Mouse (Mus musculus): ENCODE results near the gene Areg.

Areg gene

GRCm38 (mm10) chr5:91139446-91139873 lies at the start of gene Areg:
Gene Areg (plus strand): TSS chr5:91139599.
- DNase-seq (ENCODE audit: low spot score), result peak; percentile 2

GRCm38 (mm10) chr5:91090301-91090700 lies 49.1 kb upstream of the Areg start:
- no peak for DNase-seq (ENCODE audit: low spot score)

- DNase-seq (ENCODE audit: low spot score), result no peak
These were observed 41.3 kb upstream of the Areg start for GRCm38 (mm10) chr5:91097911-91098614.

- no peak for DNase-seq (ENCODE audit: low spot score)
These were observed 37.7 kb upstream of the Areg start for GRCm38 (mm10) chr5:91101742-91102141.

DNA sequence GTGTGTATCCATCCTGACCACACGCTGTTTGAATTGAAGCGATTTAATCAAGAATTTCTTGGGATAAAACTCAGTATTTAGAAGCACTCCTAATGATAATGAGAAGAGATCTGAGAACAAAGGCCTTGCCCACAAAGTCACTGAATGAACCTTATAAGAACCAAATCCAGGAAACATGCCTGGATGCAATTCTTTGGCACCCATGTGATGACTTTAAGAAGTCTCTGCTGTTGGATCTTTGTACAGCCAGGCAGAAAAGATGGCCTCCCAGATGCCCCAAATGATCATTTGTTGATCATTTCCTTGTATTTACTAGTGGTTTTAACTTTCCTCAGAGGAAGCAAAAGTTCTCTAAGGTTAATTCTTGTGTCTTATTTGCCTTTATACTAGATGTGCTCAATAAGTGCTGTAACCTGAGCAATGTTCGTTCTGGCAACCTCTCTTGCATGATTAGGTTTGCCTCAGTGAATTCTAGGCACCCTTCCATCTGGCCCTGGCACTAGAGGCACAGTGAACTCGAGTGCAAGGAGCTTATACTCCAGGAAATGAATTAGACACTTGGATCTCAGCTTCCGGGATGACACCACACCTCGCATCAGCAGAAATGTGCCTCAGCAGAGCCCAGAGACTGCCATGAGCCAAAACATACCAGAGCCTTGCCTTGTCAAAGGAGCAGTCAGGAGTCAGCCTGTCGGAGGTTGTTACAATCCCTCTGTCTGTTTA lies 35.3 kb upstream of the Areg start:
- DNase-seq (ENCODE audit: low spot score), result no peak

DNA sequence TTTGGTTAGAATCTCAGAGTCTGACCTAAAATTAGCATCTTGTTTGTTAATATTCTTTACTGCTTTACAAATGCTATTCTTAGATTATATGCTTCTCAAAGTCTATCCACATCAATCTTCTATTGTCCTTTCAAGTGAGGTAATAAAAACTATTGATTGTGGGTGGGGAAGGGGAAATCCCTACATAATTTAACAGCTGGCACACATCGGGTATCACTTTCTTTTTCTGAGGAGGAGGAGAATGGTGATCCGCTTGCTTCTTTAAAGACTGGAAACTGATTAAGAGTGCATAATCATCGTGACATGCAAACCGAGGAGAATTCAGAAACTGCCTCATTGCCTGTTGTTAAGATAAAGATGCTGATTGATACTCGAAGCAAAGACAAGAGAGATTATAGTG lies 33.2 kb upstream of the Areg start:
- no peak for DNase-seq (ENCODE audit: low spot score)

DNA sequence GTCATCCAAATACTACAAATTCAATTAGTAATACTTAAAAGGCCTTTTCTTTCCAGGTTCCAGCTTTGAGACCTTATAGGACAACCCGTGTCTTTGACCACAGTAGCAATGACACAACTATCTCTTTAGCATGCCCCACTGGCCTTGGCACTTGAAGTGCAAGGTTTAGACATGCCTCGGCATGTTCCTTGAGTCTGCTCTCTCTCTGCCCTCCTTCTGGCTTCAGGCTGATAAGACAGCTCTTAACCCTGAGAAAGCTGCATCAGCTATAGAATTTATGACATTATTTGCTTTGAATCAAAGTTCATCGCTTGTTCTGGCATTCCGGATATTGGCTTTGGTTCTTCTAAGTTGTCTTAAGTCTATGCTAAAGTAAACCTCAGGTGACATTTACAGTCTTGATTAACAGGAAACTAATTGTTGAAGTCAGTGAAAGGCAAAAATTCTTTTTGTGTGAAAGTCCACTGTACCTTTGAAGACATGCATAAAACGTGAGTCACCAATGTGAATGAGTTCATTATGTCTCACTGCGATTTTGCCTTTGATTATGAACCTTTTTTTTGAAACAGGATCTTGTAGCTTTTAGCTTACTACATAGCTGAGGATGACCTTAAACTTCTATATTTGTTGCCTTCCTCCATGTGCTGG lies 29.3 kb upstream of the Areg start:
- DNase-seq (ENCODE audit: low spot score), result no peak

GRCm38 (mm10) chr5:91111019-91111418 lies 28.4 kb upstream of the Areg start:
- no peak for DNase-seq (ENCODE audit: low spot score)

GRCm38 (mm10) chr5:91113967-91114366 lies 25.4 kb upstream of the Areg start:
- no peak for DNase-seq (ENCODE audit: low spot score)

- no peak for DNase-seq (ENCODE audit: low spot score)
These were observed 24.8 kb upstream of the Areg start for GRCm38 (mm10) chr5:91114574-91114973.

DNA sequence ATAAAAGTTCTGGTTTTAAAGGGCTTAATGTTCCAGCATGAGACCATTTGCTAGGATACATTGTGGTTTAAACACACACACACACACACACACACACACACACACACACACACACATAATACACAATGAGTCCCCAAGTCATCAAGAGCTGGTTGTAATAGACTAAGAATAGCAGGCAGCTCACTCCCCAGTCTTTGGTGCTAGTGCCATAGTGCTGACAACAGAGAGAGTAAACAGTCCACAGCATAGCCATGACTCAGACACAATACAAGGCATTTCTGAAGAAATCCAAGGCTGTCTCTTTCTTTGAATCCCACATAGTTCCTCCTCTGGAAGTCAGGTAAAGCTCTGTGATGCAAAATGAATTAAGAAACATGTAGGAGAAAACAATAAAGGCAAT lies 20.8 kb upstream of the Areg start:
- no peak for DNase-seq (ENCODE audit: low spot score)

GRCm38 (mm10) chr5:91123404-91123803 lies 16.0 kb upstream of the Areg start:
- DNase-seq (ENCODE audit: low spot score), result no peak

DNA sequence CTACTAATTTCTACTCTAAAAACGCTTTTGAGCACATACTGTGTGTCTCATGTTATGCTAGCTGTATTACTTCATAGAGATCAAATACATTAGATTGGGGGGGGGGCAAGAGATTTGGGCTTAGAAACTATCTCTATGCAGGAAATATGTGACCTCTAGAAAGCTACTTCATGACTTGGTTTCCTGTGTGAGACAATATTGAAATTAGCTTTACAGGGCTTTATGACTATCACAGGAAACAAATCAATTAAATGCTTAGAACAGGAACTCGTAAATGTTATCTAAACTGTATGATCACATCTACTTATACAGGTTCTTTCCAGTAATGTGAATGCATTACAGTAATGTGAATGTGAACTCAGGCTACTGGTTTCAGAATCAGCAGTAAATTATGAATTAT lies 15.3 kb upstream of the Areg start:
- DNase-seq (ENCODE audit: low spot score), result no peak

DNA sequence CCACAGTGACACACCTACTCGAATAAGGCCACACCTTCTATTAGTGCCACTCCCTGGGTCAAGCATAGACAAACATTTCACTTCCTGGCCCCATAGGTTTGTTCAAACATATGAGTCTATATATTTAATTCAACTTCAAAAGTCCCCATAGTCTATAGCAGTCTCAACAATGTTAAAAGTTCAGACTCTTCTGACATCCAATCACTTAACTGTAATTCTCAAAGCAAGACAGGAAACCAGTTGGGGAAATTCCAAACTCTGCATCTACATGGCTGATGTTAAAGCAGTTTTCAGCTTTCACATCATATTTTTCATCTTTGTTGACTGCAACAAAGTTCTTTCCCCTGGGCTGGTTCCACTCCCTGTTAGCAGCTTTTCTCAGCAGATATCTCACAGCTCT lies 12.8 kb upstream of the Areg start:
- no peak for DNase-seq (ENCODE audit: low spot score)

DNA sequence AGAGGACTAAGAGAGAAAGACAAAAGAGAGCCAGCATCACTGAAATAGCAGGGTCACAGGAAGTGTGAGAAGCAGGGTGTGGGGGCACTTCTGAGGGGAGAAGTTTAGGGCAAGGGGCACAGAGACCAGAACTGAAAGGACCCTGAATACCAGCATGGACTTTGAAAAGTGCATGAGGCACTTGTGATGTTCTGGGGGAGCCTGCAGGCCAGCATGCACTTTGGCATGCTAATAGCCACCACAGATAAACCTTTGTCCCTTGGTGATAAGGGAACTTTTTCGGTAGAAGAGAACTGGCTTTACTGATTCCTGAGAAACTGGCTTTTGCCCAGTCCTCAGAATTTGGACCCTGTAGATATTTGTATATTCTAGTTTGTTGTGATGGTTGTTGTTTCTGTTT lies 4.4 kb upstream of the Areg start:
- DNase-seq (ENCODE audit: low spot score), result no peak

DNA sequence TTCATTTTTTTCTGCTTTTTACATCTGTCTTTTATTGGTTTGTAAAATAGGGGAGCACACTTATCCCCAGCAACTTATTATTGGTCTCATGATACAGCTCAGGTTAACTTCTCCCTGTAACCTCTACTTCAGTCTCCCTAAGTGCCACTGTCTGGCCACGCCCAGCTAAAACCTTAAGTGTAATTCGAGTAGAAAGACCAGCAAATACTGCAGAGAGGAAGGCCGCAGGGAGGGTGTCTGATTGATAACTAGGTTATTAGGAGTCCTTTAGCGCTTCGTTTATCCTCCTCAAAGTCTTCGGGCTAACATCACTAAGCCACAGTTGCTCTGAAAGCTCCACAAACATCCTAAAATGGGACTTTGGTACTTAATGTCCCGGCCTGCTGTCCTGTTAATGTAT lies 429 bp upstream of the Areg start:
- no peak for DNase-seq (ENCODE audit: low spot score)

- no peak for DNase-seq (ENCODE audit: low spot score)
These were observed 1.6 kb downstream of the Areg start for GRCm38 (mm10) chr5:91140896-91141448.

- DNase-seq (ENCODE audit: low spot score), result no peak
These were observed 5.6 kb downstream of the Areg start for GRCm38 (mm10) chr5:91144971-91145370.

- no peak for DNase-seq (ENCODE audit: low spot score)
These were observed 7.6 kb downstream of the Areg start for GRCm38 (mm10) chr5:91147001-91147400.

DNA sequence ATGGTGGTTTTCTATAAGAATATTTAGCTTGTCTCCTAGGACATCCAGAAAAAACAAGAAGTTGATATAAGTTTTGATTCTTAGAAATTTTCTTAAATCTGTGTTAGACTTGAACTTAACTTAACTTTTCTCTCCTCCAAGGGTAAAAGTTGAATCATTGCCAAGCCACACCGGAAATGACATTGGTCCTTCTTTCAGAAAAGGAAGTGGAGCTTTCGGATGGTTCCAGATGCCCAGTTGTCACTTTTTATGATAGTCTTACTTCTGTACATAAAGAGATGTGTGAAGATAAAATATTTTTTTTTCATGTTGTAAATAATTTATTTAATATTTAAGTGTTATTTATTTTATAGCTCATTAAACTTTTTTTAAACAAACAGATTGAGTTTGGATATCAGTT lies 8.7 kb downstream of the Areg start:
- DNase-seq (ENCODE audit: low spot score), result no peak

GRCm38 (mm10) chr5:91156677-91157076 lies 17.3 kb downstream of the Areg start:
- DNase-seq (ENCODE audit: low spot score), result no peak

DNA sequence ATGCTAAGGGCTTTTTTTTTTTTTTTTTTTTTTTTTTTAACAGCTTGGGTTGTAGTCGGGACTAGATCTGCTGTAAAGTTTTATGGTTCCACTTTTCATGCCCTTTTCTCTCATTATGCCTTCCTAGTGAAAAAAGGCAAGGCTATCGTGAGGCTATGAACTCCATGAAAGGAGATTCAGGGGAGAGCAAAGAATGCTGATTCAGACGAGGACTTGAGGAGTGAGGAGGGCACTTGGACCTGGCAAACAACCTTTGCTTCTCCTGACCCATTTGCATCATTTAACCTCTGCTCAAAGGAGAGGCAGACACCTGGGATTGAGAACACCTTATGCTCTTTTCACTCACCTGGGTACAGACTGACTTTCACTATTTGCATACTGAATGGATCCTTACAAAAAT lies 17.8 kb downstream of the Areg start:
- no peak for DNase-seq (ENCODE audit: low spot score)

- no peak for DNase-seq (ENCODE audit: low spot score)
These were observed 23.4 kb downstream of the Areg start for GRCm38 (mm10) chr5:91162787-91163186.

Data from c-Kit-positive CD71-positive TER-119-positive erythroid progenitor cells, embryonic 14.5 days (primary cell).